Mouse (Mus musculus) thymus, adult 2 months (tissue): ENCODE results near the gene 1700123L14Rik.

ENCODE experiments used
- CTCF ChIP-seq: fragments of 200-500 bp; IDR thresholded peaks from 2 replicates; pipeline ENCODE4 v1.5.1; 2012; ENCODE audit warnings: mild to moderate bottlenecking, control low read depth, low read length, moderate library complexity, borderline replicate concordance; ENCODE audit not compliant: control insufficient read depth, poor library complexity, insufficient read depth; ENCODE audit errors: extremely low read depth
- POLR2A ChIP-seq: fragments of 200-500 bp; IDR thresholded peaks from 2 replicates; pipeline ENCODE4 v1.6.1; 2012; ENCODE audit warnings: mild to moderate bottlenecking, low read length, control low read depth, moderate library complexity; ENCODE audit not compliant: control insufficient read depth, poor library complexity, insufficient read depth; ENCODE audit errors: extremely low read depth

DNA sequence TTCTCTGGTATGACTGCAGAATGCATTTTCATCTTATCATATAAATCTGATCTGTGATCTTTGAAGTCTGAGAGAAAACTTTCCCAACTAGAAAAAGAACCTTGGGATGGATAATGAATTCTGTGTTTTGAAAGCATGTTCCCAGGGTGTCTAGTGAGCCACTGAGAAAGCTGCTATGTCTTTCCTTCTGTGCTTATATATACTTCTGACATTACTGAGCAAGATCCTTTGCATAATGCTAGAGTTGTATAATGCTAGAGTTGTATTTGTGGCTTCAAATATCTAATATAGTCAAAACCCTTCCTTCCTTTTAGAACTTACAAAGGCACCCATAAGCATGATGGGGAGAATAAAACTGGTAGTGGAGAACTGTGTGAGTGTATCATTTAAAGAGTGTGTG is 12.5 kb upstream of the 1700123L14Rik start:
- no peak for TF ChIP-seq POLR2A
- no peak for TF ChIP-seq CTCF
